Mouse (Mus musculus) liver, embryonic 16.5 days (tissue): ENCODE data around the gene Fndc3c1. TPM values are rescaled to one million over a fixed set of nuclear protein-coding genes. Genes with fewer than 3 reads are reported as not detected.
"Not testable (repeated sequence)": the region's sequence is repeated elsewhere in the genome, so short reads cannot be mapped to it uniquely, and the experiment has no call there.

Experiments
- ATAC-seq: fragments of 200-750 bp; cut with Nextera tagmentation; 2 replicates; pipeline ENCODE4 v1.8.0; 2017; ENCODE audit warnings: low read depth, mild to moderate bottlenecking, moderate number of reproducible peaks, moderate library complexity
- H3K27ac ChIP-seq: fragments of 300-500 bp; sonication (generic); 2 replicates; pipeline ENCODE4 v1.5.1; 2014; ENCODE audit warnings: mild to moderate bottlenecking, low read length
- H3K27me3 ChIP-seq: fragments of 300-500 bp; sonication (generic); 2 replicates; pipeline ENCODE4 v1.6.1; 2014; ENCODE audit warnings: low read depth, low read length, mixed read lengths; ENCODE audit not compliant: control insufficient read depth, insufficient read depth
- H3K36me3 ChIP-seq: fragments of 300-500 bp; sonication (generic); 2 replicates; pipeline ENCODE4 v1.6.1; 2014; ENCODE audit warnings: mild to moderate bottlenecking; ENCODE audit not compliant: control insufficient read depth, insufficient read depth
- H3K4me1 ChIP-seq: fragments of 300-500 bp; sonication (generic); 2 replicates; pipeline ENCODE4 v1.6.1; 2014; ENCODE audit warnings: low read depth, low read length, mixed read lengths; ENCODE audit not compliant: control insufficient read depth
- H3K4me2 ChIP-seq: fragments of 300-500 bp; sonication (generic); 2 replicates; pipeline ENCODE4 v1.6.1; 2014; ENCODE audit warnings: low read depth, low read length, mixed read lengths
- H3K4me3 ChIP-seq: fragments of 300-500 bp; sonication (generic); 2 replicates; pipeline ENCODE4 v1.5.1; 2014; ENCODE audit warnings: low read depth, mild to moderate bottlenecking, low read length
- H3K9ac ChIP-seq: fragments of 300-500 bp; sonication (generic); 2 replicates; pipeline ENCODE4 v1.6.1; 2014; ENCODE audit warnings: low read depth, low read length
- H3K9me3 ChIP-seq: fragments of 300-500 bp; sonication (generic); replicated peaks from 2 replicates; pipeline ENCODE4 v1.6.1; 2016; ENCODE audit warnings: low read length; ENCODE audit not compliant: control insufficient read depth
- WGBS: fragments of 180-500 bp; shearing (Covaris S2); extraction: QIAGEN DNeasy Blood & Tissue Kit; methylation state at CpG from one replicate; pipeline ENCODE4 v1.1.7; 2014; ENCODE audit not compliant: insufficient replicate concordance; 5-methylcytosine and 5-hydroxymethylcytosine counted together
- microRNA-seq: library from miRNA; unstranded; fragments of <30 nt; microRNA quantifications from one replicate; pipeline ENCODE4, GENCODE M21; 2016
- polyA plus RNA-seq: library from polyadenylated mRNA; unstranded; fragments of >200 nt; fragmentation: Nextera tagmentation; extraction: Ambion mirVana; gene quantifications from 2 replicates; pipeline ENCODE4 v1.2.1, GENCODE M21; 2015

Fndc3c1 gene
- 0.22 and 0.34 TPM in 2 replicates for polyA plus RNA-seq

- no peaks in the 10 kb centered on the region for H3K4me1 ChIP-seq
- peak within 1 kb of the TSS; percentile 34 for H3K4me3 ChIP-seq
- H3K4me2 ChIP-seq = peak within 1 kb of the TSS; percentile 34
- no peak within 1 kb of the TSS for H3K27ac ChIP-seq
- H3K9ac ChIP-seq = no peak within 1 kb of the TSS
- H3K9me3 ChIP-seq = no peaks in the 10 kb centered on the region
- 0 out of 2 replicates have a peak, but pooled peaks have one; percentile 19 for ATAC-seq
- WGBS = 22% methylated on average over 25 of the region's 39 CpGs
- peaks cover 24% of the 10 kb centered on the region for H3K27me3 ChIP-seq
- H3K36me3 ChIP-seq = no peaks in the 10 kb centered on the region
These were observed at the start of gene Fndc3c1 for GRCm38 (mm10) chrX:106485101-106485651. Gene Fndc3c1, minus strand, starts transcription at chrX:106485401.

GRCm38 (mm10) chrX:106486451-106486850 lies 1.2 kb upstream of the Fndc3c1 start:
- Histone ChIP-seq H3K9me3 (no peaks in the 10 kb centered on the region), H3K4me2 (no peak overlapping the region), H3K27ac (no peak overlapping the region), H3K36me3 (no peaks in the 10 kb centered on the region), H3K9ac (no peak overlapping the region), H3K4me3 (no peak overlapping the region), H3K27me3 (peaks cover 24% of the 10 kb centered on the region), H3K4me1 (no peaks in the 10 kb centered on the region)
- no peak for ATAC-seq
- 25% methylated on average over 10 of the region's 10 CpGs for WGBS

GRCm38 (mm10) chrX:106485671-106486070 lies 470 bp upstream of the Fndc3c1 start:
- no peak for ATAC-seq
- H3K9ac ChIP-seq = no peak overlapping the region
- peak overlapping the region; percentile 34; the same call in 1 of the 2 replicates for H3K4me2 ChIP-seq
- no peak overlapping the region for H3K27ac ChIP-seq
- no peaks in the 10 kb centered on the region for H3K9me3 ChIP-seq
- H3K4me1 ChIP-seq = no peaks in the 10 kb centered on the region
- WGBS = 28% methylated on average over 12 of the region's 13 CpGs
- H3K4me3 ChIP-seq = peak overlapping the region; percentile 34
- no peaks in the 10 kb centered on the region for H3K36me3 ChIP-seq
- peaks cover 24% of the 10 kb centered on the region for H3K27me3 ChIP-seq

- ATAC-seq, H3K9me3 ChIP-seq, H3K36me3 ChIP-seq, H3K4me3 ChIP-seq, H3K9ac ChIP-seq, H3K4me1 ChIP-seq, H3K27ac ChIP-seq, H3K27me3 ChIP-seq, H3K4me2 ChIP-seq: not testable (repeated sequence)
- 31% methylated on average over 2 of the region's 2 CpGs for WGBS
These were observed 5.3 kb downstream of the Fndc3c1 start for GRCm38 (mm10) chrX:106479891-106480290.

- Histone ChIP-seq H3K4me3 (no peak overlapping the region), H3K9me3 (no peaks in the 10 kb centered on the region), H3K27ac (no peak overlapping the region), H3K27me3 (no peaks in the 10 kb centered on the region), H3K9ac (no peak overlapping the region), H3K4me1 (no peaks in the 10 kb centered on the region), H3K4me2 (no peak overlapping the region), H3K36me3 (no peaks in the 10 kb centered on the region)
- no peak for ATAC-seq
These were observed 99.9 kb downstream of the Fndc3c1 start for GRCm38 (mm10) chrX:106385304-106385703.

GRCm38 (mm10) chrX:106380608-106381007 lies 104.6 kb downstream of the Fndc3c1 start:
- no peak overlapping the region for H3K4me2 ChIP-seq
- ATAC-seq = no peak
- no peak overlapping the region for H3K9ac ChIP-seq
- no peaks in the 10 kb centered on the region for H3K36me3 ChIP-seq
- H3K27me3 ChIP-seq = no peaks in the 10 kb centered on the region
- H3K27ac ChIP-seq = no peak overlapping the region
- H3K4me3 ChIP-seq = no peak overlapping the region
- no peaks in the 10 kb centered on the region for H3K4me1 ChIP-seq
- no peaks in the 10 kb centered on the region for H3K9me3 ChIP-seq

Small RNAs within 50 kb of the gene (microRNA-seq; reads per million reads assigned to microRNA genes)
- not detected for gene Gm27428

Other genes starting within 250 kb of the Fndc3c1 start
- not detected in 2 replicates for gene Fnd3c2, start 230.0 kb downstream of the Fndc3c1 start, polyA plus RNA-seq
- gene Gm5127, start 97.8 kb upstream of the Fndc3c1 start, polyA plus RNA-seq = not detected in 2 replicates
- gene Cysltr1, start 118.3 kb upstream of the Fndc3c1 start, polyA plus RNA-seq = 0.89 and 1.4 TPM in 2 replicates